Mouse (Mus musculus): Measurements from ENCODE around the gene Ap1m2.
A peak's percentile ranks its signal among the peaks of the same experiment; 100 is the strongest.

- TF ChIP-seq CTCF (IDR thresholded peaks at IDR 0.05; ENCODE audit: borderline replicate concordance, extremely low read depth, insufficient read depth, insufficient read length) (peak; percentile 62; the same call in 1 of the 2 replicates), POLR2A (IDR thresholded peaks at IDR 0.05; ENCODE audit: borderline replicate concordance, extremely low read depth, insufficient read depth, insufficient read length, poor library complexity, severe bottlenecking) (no peak)
Measured at GRCm38 (mm10) chr9:21356981-21357718, 45.0 kb upstream of the Ap1m2 start.

All from brain, embryonic 14.5 days (tissue).